Mouse (Mus musculus): ENCODE measurements around the gene Plekhh3. TPM values are rescaled to one million over a fixed set of nuclear protein-coding genes. Genes with fewer than 3 reads are reported as not detected.
"Not testable (repeated sequence)": the region's sequence is repeated elsewhere in the genome, so short reads cannot be mapped to it uniquely, and the experiment has no call there.

The Plekhh3 gene
- polyA plus RNA-seq, 1 experiment from 2014 or later = 2.8 TPM

DNA sequence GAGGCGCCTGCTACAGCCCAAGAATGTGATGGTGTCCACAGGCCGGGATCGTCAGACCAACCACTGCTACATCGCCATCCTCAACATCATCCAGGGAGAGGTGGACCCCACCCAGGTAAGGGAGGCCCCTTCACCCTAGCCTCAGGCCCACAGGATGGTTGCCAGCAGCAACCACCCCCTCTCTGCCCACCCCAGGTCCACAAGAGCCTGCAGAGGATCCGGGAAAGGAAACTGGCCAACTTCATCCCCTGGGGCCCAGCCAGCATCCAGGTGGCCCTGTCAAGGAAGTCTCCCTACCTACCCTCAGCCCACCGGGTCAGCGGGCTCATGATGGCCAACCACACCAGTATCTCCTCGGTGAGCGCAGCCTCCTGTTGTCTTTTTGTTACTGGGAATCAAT, 46.1 kb downstream of the Plekhh3 start:
- not testable (repeated sequence) for DNase-seq (ENCODE audit: low spot score)

- not testable (repeated sequence) for DNase-seq (ENCODE audit: low spot score)
These were observed 46.7 kb downstream of the Plekhh3 start for GRCm38 (mm10) chr11:101124494-101124893.

DNA sequence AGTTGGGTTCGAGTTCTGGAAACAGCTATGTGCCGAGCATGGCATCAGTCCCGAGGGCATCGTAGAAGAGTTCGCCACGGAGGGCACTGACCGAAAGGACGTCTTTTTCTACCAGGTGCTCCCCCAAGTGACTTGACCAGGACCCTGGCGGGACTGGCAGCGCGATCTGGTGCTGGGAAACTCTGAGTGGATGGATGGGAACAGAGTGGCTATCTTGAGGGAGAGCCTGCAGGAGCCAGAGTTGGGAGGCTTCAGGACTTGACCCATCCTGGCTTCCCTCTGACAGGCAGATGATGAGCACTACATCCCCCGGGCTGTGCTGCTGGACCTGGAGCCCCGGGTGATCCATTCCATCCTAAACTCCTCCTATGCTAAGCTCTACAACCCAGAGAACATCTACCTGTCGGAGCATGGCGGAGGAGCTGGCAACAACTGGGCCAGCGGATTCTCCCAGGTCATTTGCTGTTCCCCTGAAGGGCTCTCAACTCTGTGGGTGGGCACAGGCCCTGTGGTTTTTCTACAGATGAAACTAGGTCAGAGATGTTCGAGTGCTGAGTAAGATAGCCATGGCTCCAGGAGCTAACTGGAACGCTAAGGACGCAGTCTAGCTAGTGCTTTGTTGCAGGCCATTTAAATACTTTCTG, 50.5 kb downstream of the Plekhh3 start:
- peak; percentile 9 for DNase-seq (ENCODE audit: low spot score)

- peak; percentile 100 for DNase-seq (ENCODE audit: low spot score)
These were observed 51.2 kb downstream of the Plekhh3 start, which contains the start of the genes Retreg3 and Tubg1 for GRCm38 (mm10) chr11:101119761-101120544. Gene Retreg3 (minus strand): TSS chr11:101119893. Gene Tubg1 (plus strand): TSS chr11:101119938.

GRCm38 (mm10) chr11:101119131-101119760, 51.9 kb downstream of the Plekhh3 start:
- DNase-seq (ENCODE audit: low spot score) = peak; percentile 21

DNA sequence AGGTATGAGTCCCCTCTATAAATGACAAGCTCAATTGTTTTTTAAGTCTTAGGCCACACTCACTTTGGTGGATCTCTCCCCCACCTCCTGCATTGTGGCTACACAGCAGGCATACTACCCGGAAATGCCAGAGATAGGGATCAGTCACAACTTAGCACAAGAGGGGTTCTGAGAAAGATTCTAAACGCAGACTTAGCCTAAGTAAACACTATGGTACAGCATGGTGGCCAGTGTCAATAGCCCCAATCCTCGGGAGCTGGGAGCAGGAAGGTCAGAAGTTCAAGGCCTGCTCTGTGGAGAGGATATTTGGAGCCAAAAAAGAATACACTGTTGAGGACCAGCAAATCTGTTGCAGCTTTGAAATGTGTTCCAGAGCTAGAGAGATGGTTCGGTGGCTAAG, 53.0 kb downstream of the Plekhh3 start:
- no peak for DNase-seq (ENCODE audit: low spot score)

DNA sequence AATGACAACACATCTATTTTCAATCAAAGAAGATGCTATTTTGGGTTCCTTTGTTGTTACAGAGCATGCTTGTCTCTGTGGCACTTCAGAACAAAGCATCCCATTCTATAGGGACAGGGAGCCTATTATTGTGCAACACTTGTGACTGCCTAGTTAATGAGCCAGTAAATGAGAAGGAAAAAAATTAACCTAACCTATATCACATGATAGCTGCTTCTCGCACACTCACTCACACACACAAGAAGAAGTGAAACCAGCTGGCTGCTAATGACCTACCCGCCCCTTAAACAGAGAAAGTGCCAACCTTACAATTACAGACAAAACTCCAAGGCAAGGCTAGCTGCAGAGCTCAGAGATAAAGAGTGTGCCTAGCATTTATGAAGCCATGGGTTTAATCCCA, 55.6 kb downstream of the Plekhh3 start:
- DNase-seq (ENCODE audit: low spot score) = no peak

Small RNA genes within 50 kb of the gene (microRNA-seq; reads per million reads assigned to microRNA genes)
- gene Gm27626 (ENCODE audit: borderline number of aligned reads) = not detected

Other genes starting within 250 kb of the Plekhh3 start
- gene Stat3, start 231.8 kb downstream of the Plekhh3 start, polyA plus RNA-seq (2015; fragmentation: Nextera tagmentation; extraction: Ambion mirVana) = 79.7 and 84.2 TPM in 2 replicates
- gene Cavin1, start 200.5 kb downstream of the Plekhh3 start, polyA plus RNA-seq (2015; fragmentation: Nextera tagmentation; extraction: Ambion mirVana) = 61.0 and 64.2 TPM in 2 replicates
- 17.6 and 19.1 TPM in 2 replicates for gene Atp6v0a1, start 161.9 kb downstream of the Plekhh3 start, polyA plus RNA-seq (2015; fragmentation: Nextera tagmentation; extraction: Ambion mirVana)
- gene Naglu, start 101.3 kb downstream of the Plekhh3 start, polyA plus RNA-seq (2015; fragmentation: Nextera tagmentation; extraction: Ambion mirVana) = 10.5 and 11.5 TPM in 2 replicates
- gene Hsd17b1, start 92.9 kb downstream of the Plekhh3 start, polyA plus RNA-seq (2015; fragmentation: Nextera tagmentation; extraction: Ambion mirVana) = 0.10 and 0.13 TPM in 2 replicates
- 37.3 and 40.5 TPM in 2 replicates for gene Coasy, start 88.8 kb downstream of the Plekhh3 start, polyA plus RNA-seq (2015; fragmentation: Nextera tagmentation; extraction: Ambion mirVana)
- 79.8 and 80.8 TPM in 2 replicates for gene Mlx, start 84.1 kb downstream of the Plekhh3 start, polyA plus RNA-seq (2015; fragmentation: Nextera tagmentation; extraction: Ambion mirVana)
- gene Psmc3ip, start 75.9 kb downstream of the Plekhh3 start, polyA plus RNA-seq (2015; fragmentation: Nextera tagmentation; extraction: Ambion mirVana) = 34.6 and 39.0 TPM in 2 replicates
- 20.9 and 22.2 TPM in 2 replicates for gene Retreg3, start 51.5 kb downstream of the Plekhh3 start, polyA plus RNA-seq (2015; fragmentation: Nextera tagmentation; extraction: Ambion mirVana)
- gene Tubg1, start 51.4 kb downstream of the Plekhh3 start, polyA plus RNA-seq (2015; fragmentation: Nextera tagmentation; extraction: Ambion mirVana) = 73.0 and 80.2 TPM in 2 replicates
- gene Tubg2, start 15.4 kb downstream of the Plekhh3 start, polyA plus RNA-seq (2015; fragmentation: Nextera tagmentation; extraction: Ambion mirVana) = 1.5 and 1.6 TPM in 2 replicates
- 0.32 and 0.53 TPM in 2 replicates for gene Cntnap1, start 828 bp downstream of the Plekhh3 start, polyA plus RNA-seq (2015; fragmentation: Nextera tagmentation; extraction: Ambion mirVana)
- 1.7 and 1.8 TPM in 2 replicates for gene Ccr10, start 4.1 kb upstream of the Plekhh3 start, polyA plus RNA-seq (2015; fragmentation: Nextera tagmentation; extraction: Ambion mirVana)
- 13.7 and 13.8 TPM in 2 replicates for gene Ezh1, start 55.1 kb upstream of the Plekhh3 start, polyA plus RNA-seq (2015; fragmentation: Nextera tagmentation; extraction: Ambion mirVana)
- gene Ramp2, start 74.7 kb upstream of the Plekhh3 start, polyA plus RNA-seq (2015; fragmentation: Nextera tagmentation; extraction: Ambion mirVana) = 29.6 and 30.8 TPM in 2 replicates
- 132 and 149 TPM in 2 replicates for gene Vps25, start 82.4 kb upstream of the Plekhh3 start, polyA plus RNA-seq (2015; fragmentation: Nextera tagmentation; extraction: Ambion mirVana)
- 1.4 and 2.1 TPM in 2 replicates for gene Wnk4, start 89.2 kb upstream of the Plekhh3 start, polyA plus RNA-seq (2015; fragmentation: Nextera tagmentation; extraction: Ambion mirVana)
- gene Cntd1, start 107.7 kb upstream of the Plekhh3 start, polyA plus RNA-seq (2015; fragmentation: Nextera tagmentation; extraction: Ambion mirVana) = 1.3 and 1.9 TPM in 2 replicates
- 164 and 179 TPM in 2 replicates for gene Coa3, start 107.8 kb upstream of the Plekhh3 start, polyA plus RNA-seq (2015; fragmentation: Nextera tagmentation; extraction: Ambion mirVana)
- gene Becn1, start 130.9 kb upstream of the Plekhh3 start, polyA plus RNA-seq (2015; fragmentation: Nextera tagmentation; extraction: Ambion mirVana) = 182 and 191 TPM in 2 replicates
- gene Psme3, start 144.9 kb upstream of the Plekhh3 start, polyA plus RNA-seq (2015; fragmentation: Nextera tagmentation; extraction: Ambion mirVana) = 123 and 135 TPM in 2 replicates
- 0.76 and 1.0 TPM in 2 replicates for gene Aoc2, start 153.7 kb upstream of the Plekhh3 start, polyA plus RNA-seq (2015; fragmentation: Nextera tagmentation; extraction: Ambion mirVana)
- gene Aoc3, start 159.3 kb upstream of the Plekhh3 start, polyA plus RNA-seq (2015; fragmentation: Nextera tagmentation; extraction: Ambion mirVana) = 0.69 and 0.78 TPM in 2 replicates
- gene G6pc, start 196.2 kb upstream of the Plekhh3 start, polyA plus RNA-seq (2015; fragmentation: Nextera tagmentation; extraction: Ambion mirVana) = 0.07 and 0.17 TPM in 2 replicates
- gene Aarsd1, start 246.3 kb upstream of the Plekhh3 start, polyA plus RNA-seq (2015; fragmentation: Nextera tagmentation; extraction: Ambion mirVana) = 67.6 and 70.6 TPM in 2 replicates

Measured in thymus, postnatal 0 days (tissue).